Mouse (Mus musculus) lung, embryonic 14.5 days (tissue): Measurements from ENCODE around the gene Prr12. TPM values are rescaled to one million over a fixed set of nuclear protein-coding genes. Genes with fewer than 3 reads are reported as not detected.
A peak's percentile ranks its signal among the peaks of the same experiment; 100 is the strongest.

Experiments
- ATAC-seq: fragments of 200-750 bp; cut with Nextera tagmentation; 2 replicates; pipeline ENCODE4 v1.8.0; 2017; ENCODE audit warnings: mild to moderate bottlenecking, moderate TSS enrichment, moderate library complexity; ENCODE audit not compliant: insufficient read depth
- DNase-seq: peaks from one replicate; pipeline ENCODE4 v3.0.0-alpha.2; 2015
- H3K27ac ChIP-seq: fragments of 300-500 bp; sonication (generic); 2 replicates; pipeline ENCODE4 v1.5.1; 2014; ENCODE audit warnings: low read depth, mild to moderate bottlenecking, moderate library complexity
- H3K27me3 ChIP-seq: fragments of 300-500 bp; sonication (generic); 2 replicates; pipeline ENCODE4 v1.6.1; 2014; ENCODE audit warnings: low read length, control low read depth; ENCODE audit not compliant: insufficient read depth
- H3K36me3 ChIP-seq: fragments of 300-500 bp; sonication (generic); 2 replicates; pipeline ENCODE4 v1.6.1; 2014; ENCODE audit warnings: control low read depth; ENCODE audit not compliant: insufficient read depth
- H3K4me1 ChIP-seq: fragments of 300-500 bp; sonication (generic); 2 replicates; pipeline ENCODE4 v1.6.1; 2014; ENCODE audit warnings: antibody characterized with exemption, control low read depth; ENCODE audit not compliant: insufficient read depth
- H3K4me2 ChIP-seq: fragments of 300-500 bp; sonication (generic); 2 replicates; pipeline ENCODE4 v1.6.1; 2014; ENCODE audit warnings: mild to moderate bottlenecking
- H3K4me3 ChIP-seq: fragments of 300-500 bp; sonication (generic); 2 replicates; pipeline ENCODE4 v1.5.1; 2014; ENCODE audit warnings: low read depth, low read length
- H3K9ac ChIP-seq: fragments of 300-500 bp; sonication (generic); 2 replicates; pipeline ENCODE4 v1.6.1; 2014
- H3K9me3 ChIP-seq: fragments of 300-500 bp; sonication (generic); 2 replicates; pipeline ENCODE4 v1.6.1; 2016; ENCODE audit warnings: low read depth, low read length, control low read depth
- CTCF ChIP-seq: IDR thresholded peaks from 2 replicates; pipeline ENCODE4 v1.5.1; 2016; ENCODE audit warnings: antibody characterized with exemption, low read depth
- WGBS: fragments of 180-500 bp; shearing (Covaris S2); extraction: QIAGEN DNeasy Blood & Tissue Kit; methylation state at CpG from one replicate; pipeline ENCODE4 v1.1.7; 2014; 5-methylcytosine and 5-hydroxymethylcytosine counted together
- polyA plus RNA-seq: library from polyadenylated mRNA; unstranded; fragments of >200 nt; fragmentation: Nextera tagmentation; extraction: Ambion mirVana; gene quantifications from 2 replicates; pipeline ENCODE4 v1.2.1, GENCODE M21; 2014

Gene Prr12
- polyA plus RNA-seq, 1 experiment from 2014 or later: 16.2 TPM

DNA sequence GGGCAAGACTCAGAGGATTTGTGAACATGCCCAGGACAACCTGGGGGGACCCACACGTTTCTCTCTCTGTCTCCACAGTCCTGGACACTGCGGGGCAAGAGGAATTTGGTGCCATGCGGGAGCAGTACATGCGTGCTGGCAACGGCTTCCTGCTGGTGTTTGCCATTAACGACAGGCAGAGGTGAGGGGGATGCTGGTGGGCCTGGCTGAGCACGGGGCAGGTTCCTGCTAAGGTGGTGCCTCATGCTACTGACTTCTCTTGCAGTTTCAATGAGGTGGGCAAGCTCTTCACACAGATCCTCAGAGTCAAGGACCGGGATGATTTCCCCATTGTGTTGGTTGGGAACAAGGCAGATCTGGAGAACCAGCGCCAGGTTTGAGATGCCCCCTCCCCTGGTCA, 32.5 kb downstream of the Prr12 start:
- no peak overlapping the region for H3K27ac ChIP-seq
- no peak for ATAC-seq
- no peaks in the 10 kb centered on the region for H3K36me3 ChIP-seq
- TF ChIP-seq CTCF: no peak
- no peak for DNase-seq
- no peak overlapping the region for H3K9ac ChIP-seq
- WGBS: 66% methylated on average over 9 of the region's 9 CpGs
- no peak overlapping the region for H3K4me3 ChIP-seq
- no peak overlapping the region for H3K4me2 ChIP-seq
- H3K27me3 ChIP-seq: no peaks in the 10 kb centered on the region
- no peaks in the 10 kb centered on the region for H3K9me3 ChIP-seq
- H3K4me1 ChIP-seq: 0 out of 2 replicates have a peak, but pooled peaks cover 7% of the 10 kb centered on the region

DNA sequence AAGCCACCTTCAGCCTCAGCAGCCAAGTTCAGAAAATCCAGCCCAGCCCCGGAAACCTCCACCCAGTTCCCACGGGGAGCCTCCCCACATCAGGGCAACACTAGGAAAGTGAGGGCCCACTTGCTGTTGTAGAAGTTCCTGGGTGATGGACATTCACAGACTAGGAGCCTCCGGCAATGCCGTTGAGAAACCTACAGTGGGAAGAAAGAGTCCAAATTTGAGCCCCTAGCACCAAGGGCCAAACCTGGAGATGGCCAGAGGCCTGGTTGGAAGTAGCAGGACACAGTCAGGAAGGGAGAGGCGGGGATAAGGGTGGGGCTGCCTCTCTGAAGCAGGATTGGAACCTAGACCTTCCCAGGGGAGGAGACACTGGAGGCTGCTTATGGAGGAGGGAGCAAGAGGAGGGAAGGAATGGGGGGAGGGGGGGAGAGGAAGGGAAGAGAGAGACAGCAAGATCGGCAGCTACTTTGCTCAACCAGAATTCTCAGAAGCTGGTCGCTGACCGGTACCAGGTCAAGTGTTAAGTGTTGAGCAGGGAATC, 33.6 kb downstream of the Prr12 start:
- Histone ChIP-seq H3K27ac (peak overlapping the region; percentile 21; the same call in 1 of the 2 replicates), H3K36me3 (0 out of 2 replicates have a peak, but pooled peaks cover 3% of the 10 kb centered on the region), H3K4me3 (peak overlapping the region; percentile 96), H3K27me3 (no peaks in the 10 kb centered on the region), H3K4me1 (peaks cover 15% of the 10 kb centered on the region), H3K9me3 (no peaks in the 10 kb centered on the region), H3K9ac (0 out of 2 replicates have a peak overlapping the region, but pooled peaks have one; percentile 14), H3K4me2 (peak overlapping the region; percentile 68)
- ATAC-seq (no peak), DNase-seq (peak; percentile 71)
- 29% methylated on average over 8 of the region's 8 CpGs for whole genome bisulfite sequencing
- TF ChIP-seq CTCF: no peak

DNA sequence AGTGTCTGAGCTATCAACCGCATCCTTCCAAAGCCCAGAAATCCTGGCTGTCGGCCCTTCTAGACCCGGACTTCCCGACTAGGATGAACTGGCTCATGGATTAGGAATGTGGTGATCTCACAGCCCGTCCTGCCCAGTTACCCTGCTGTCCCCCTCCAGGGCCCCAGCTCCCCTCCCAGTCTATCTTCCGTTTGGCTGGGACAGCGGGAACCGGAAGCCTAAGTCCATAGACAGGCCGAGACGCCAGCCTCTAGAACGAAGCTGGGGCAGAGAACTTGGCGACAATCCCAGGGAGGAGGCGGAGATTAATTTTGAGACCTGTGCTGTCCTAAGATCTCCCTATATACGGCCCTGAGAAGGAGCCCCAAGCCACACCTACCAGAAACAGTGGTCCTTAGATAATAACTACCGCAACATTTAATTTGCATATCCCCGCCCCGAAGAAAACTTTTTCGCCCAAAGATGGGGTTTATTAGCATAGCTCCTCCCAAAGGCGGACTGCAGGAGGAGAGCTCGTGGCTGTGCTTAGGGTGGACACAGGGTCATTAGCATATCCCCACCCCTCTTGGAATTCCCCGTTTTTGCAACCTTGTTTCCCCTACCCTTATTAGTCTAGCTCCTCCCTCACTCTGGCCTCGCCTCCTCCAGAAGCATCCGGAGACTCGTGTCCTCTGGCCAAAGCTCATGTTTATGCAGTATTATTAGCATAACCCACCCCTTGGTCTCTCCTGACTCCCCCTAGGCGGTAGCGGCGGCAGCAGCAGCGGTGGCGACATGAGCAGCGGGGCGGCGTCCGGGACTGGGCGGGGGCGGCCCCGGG, 35.2 kb downstream of the Prr12 start, which contains the start of gene Rras:
Rras (plus strand) TSS at position 720 of the 820 bp plus-strand sequence.
- 0% methylated on average over 36 of the region's 36 CpGs for WGBS
- peak; percentile 93 for ATAC-seq

DNA sequence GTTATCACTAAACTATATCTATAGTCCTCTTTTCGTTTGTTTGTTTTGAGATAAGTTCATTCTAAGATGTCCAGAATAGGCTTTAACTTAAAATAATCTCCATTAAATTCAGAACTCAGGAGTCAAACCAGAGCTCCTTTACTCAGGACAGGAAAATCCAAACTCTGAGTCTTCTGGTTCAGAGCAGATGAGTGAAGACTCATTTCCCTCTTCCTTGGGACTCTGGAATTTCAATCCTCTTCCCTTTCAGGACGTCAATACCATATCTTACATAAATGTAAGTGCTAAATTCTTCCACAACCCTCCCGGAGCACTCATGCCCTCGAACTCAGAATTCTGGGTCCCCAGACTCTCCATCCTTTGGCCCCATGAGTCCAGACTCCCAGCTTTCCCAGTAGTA, 35.9 kb downstream of the Prr12 start:
- 0% methylated on average over 4 of the region's 4 CpGs for WGBS
- DNase-seq: no peak
- no peak for ATAC-seq
- peaks cover 15% of the 10 kb centered on the region for H3K4me1 ChIP-seq
- no peaks in the 10 kb centered on the region for H3K9me3 ChIP-seq
- no peak for TF ChIP-seq CTCF
- H3K4me2 ChIP-seq: peak overlapping the region; percentile 68
- H3K27me3 ChIP-seq: no peaks in the 10 kb centered on the region
- peak overlapping the region; percentile 96 for H3K4me3 ChIP-seq
- H3K9ac ChIP-seq: peak overlapping the region; percentile 92
- peaks cover 26% of the 10 kb centered on the region for H3K36me3 ChIP-seq
- H3K27ac ChIP-seq: peak overlapping the region; percentile 98

More for the DNA sequence above, 35.2 kb downstream of the Prr12 start, which contains the start of gene Rras:
- H3K4me3 ChIP-seq: peak within 1 kb of the TSS; percentile 96
- peaks cover 15% of the 10 kb centered on the region for H3K4me1 ChIP-seq
- TF ChIP-seq CTCF: no peak; the same call in 1 of the 2 replicates
- peak; percentile 98 for DNase-seq
- peak within 1 kb of the TSS; percentile 98 for H3K27ac ChIP-seq
- H3K9ac ChIP-seq: peak within 1 kb of the TSS; percentile 92
- H3K9me3 ChIP-seq: no peaks in the 10 kb centered on the region
- H3K4me2 ChIP-seq: peak within 1 kb of the TSS; percentile 68
- H3K27me3 ChIP-seq: no peaks in the 10 kb centered on the region
- H3K36me3 ChIP-seq: peaks cover 19% of the 10 kb centered on the region

DNA sequence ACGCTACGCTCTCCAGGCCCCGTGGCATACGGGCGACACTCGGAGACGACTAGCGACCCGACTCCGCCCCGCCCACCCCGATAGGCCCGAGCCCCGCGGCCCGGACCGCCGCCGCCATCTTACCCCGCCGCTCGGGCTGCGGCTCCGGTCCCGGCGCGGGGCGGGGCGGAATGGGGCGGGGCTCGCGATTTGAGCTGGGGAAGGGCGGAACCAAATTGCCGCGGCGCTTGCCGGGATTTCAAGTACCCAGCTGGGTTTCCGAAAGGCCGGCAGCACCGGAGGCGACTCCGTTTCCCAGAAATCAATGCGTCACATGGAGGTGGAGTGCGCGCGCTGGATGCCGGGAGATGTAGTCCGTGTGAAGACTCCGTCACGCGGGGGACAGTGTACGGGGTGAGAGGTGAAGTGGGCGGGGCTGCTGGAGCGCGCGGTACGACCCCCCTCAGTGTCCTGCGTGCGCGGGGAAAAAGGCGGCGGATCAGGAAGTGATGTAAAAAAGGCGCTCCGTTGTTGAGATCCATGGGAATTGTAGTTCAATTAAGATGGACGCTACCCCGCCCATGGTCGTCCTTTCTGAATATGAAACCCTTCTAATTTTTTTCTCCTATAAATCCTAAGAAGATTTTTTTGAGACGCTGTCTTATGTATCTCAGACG, 36.6 kb downstream of the Prr12 start, which contains the start of gene Scaf1:
Scaf1 (minus strand) TSS at position 407 of the 656 bp plus-strand sequence.
- WGBS: under 1% methylated on average over 69 of the region's 69 CpGs
- peaks cover 15% of the 10 kb centered on the region for H3K4me1 ChIP-seq
- H3K27me3 ChIP-seq: no peaks in the 10 kb centered on the region
- TF ChIP-seq CTCF: no peak
- peaks cover 33% of the 10 kb centered on the region for H3K36me3 ChIP-seq
- DNase-seq (peak; percentile 100), ATAC-seq (peak; percentile 76)
- peak within 1 kb of the TSS; percentile 68 for H3K4me2 ChIP-seq
- no peaks in the 10 kb centered on the region for H3K9me3 ChIP-seq
- H3K27ac ChIP-seq: peak within 1 kb of the TSS; percentile 98
- H3K4me3 ChIP-seq: peak within 1 kb of the TSS; percentile 96
- H3K9ac ChIP-seq: peak within 1 kb of the TSS; percentile 92

DNA sequence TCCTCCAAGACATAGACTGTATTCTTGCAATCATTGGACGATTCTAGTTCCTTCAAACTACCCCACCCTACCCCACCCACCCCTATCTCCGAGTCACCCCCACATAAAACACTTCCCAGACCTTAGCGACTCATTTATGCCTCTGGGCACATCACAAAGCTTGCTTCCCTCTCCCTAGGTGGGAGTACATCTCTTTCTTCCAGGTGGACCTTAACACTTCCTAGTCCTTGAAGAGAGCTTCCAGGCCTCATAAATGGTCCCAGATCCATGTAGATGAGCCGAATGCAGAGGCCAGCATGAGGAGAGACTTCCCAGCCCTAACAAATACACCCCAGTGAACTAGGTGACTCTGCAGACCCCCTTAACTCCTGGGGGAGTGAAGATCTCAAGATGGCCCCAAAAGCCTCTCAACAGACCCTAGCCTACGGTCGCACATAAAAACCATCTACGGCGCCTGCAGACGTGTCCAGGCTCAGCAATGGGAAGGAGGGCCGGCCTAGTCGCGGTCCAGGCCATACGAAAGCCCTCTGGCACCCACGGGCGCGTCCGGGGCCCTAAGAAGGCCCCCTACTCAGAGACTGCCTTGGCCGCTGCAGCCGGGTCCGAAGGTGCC, 37.2 kb downstream of the Prr12 start:
- WGBS: under 1% methylated on average over 20 of the region's 20 CpGs
- TF ChIP-seq CTCF: no peak
- peak overlapping the region; percentile 92 for H3K9ac ChIP-seq

More for the DNA sequence above, 37.2 kb downstream of the Prr12 start:
- Histone ChIP-seq H3K36me3 (peaks cover 39% of the 10 kb centered on the region), H3K9me3 (no peaks in the 10 kb centered on the region), H3K27me3 (no peaks in the 10 kb centered on the region), H3K4me2 (peak overlapping the region; percentile 68), H3K4me1 (peaks cover 15% of the 10 kb centered on the region), H3K4me3 (peak overlapping the region; percentile 96), H3K27ac (peak overlapping the region; percentile 98)
- ATAC-seq: no peak; the same call in 1 of the 2 replicates
- no peak for DNase-seq
